Mouse (Mus musculus): ENCODE data around the gene Ttll12. TPM values are rescaled to one million over a fixed set of nuclear protein-coding genes. Genes with fewer than 3 reads are reported as not detected.

Ttll12 gene
- polyA plus RNA-seq (2014; fragmentation: Illumina TruSeq; extraction: RNeasy Lipid Tissue Mini Kit (QIAGEN cat#74804); ENCODE audit: low read depth, low replicate concordance), result 0.79 TPM

DNA sequence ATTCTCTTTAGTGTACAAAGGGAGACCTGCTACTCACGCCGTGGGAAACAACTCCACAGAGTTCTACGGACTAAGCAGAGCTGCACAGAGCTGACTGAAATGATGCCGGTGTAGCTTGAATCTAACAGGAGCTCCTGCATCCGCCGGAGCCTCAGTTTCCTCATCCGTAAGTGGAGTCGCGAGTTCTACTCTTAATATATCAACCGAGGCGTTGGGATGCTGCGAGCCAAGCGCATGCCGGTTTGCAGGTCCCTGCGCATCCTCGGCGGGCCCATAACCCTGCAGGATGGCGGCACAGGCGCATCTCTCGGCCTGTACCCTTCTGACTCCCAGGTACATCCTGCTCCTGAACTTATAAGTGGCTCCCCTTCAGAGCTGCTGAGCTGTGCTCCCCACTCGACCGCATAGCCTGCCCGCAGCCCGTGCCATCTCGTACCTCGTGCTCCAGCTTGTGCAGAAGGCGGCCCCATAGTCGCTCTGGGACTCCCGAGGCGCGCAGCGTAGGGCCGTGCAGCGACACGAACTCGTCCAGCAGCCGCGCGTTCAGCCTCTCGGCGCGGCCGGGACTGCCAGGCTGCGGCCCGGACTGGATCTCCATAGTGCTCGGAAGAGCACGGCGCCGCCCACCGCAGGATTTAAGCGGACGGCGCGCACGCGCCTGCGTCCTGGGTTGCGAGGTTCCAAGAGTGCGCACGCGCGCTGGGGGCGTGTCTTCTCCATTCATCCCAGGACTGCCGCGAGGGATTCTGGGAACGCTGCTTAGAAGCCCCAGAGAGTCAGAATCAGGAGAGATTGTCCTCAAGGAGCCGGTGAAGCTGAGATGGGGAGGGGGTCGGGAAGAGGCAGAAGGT lies at the start of gene Ttll12:
Gene Ttll12, minus strand, starts transcription at position 645 of the 851 bp plus-strand sequence.

DNA sequence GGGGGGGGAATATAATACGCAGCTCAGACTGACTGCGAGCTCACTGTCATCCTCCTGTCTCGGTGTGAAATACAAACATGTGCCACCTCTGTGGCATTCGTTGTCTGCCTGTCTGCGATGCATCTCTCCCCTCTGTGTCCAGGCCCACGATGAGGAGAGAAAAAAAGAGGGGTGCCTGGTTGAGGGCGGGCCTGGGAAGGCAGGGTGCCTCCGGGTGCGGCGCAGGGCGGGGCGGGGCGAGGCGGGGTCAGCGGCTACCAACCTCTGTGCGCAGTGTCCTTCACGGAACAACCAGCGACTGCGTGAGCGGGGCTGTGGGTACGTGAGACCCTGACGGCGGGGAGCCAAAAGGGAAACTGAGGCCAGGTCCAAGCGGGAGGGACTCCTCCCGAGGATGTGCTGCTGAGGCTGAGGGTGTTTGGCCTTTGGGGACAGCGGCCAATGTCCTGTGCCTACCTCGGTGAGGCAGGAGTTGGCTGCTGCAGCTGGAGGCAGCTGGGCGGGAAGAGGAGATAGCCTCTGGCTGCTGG lies 31.6 kb downstream of the Ttll12 start, which contains the start of the genes Tspo and Mcat:
Gene Tspo, plus strand, starts transcription at position 266 of the 530 bp plus-strand sequence.
Gene Mcat, minus strand, starts transcription at position 461 of the 530 bp plus-strand sequence.

DNA sequence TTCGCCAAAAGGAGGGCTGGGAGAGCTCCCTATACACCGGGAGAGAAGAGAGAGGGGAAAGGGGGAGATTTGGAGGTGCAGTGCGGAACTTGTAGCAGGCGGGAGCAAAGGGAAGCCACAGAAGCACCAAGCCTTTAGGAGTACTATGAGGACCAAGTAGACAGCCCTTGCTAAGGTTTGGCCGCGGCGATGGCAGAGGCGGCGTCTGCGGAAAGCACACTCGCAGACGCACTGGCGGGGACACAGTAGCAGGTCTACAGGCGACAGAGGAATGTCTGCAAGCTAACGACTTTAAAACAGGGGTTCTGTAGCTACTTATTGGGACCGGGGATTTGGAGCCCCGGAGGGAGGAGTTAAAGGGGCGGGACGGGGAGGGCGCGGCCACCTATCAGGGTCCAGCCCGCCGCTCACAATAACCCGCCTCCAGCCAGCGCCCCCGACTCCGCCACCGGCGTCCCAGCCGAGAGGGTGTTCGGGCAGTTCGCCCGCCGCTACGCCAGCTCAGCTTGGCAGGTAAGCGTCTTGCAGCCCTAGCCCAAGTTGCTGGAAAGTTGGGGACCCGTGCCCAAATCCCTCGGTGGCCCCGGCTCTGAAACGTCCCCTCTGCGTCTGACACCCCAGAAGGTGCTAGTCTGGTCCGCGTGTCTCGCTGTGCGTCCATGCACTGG lies 68.4 kb downstream of the Ttll12 start, which contains the start of gene Bik:
Gene Bik, plus strand, starts transcription at position 439 of the 668 bp plus-strand sequence.

Other genes with a start within 250 kb of the Ttll12 start
- 76.7 TPM for gene Arfgap3, start 244.9 kb downstream of the Ttll12 start, polyA plus RNA-seq (2014; fragmentation: Illumina TruSeq; extraction: RNeasy Lipid Tissue Mini Kit (QIAGEN cat#74804); ENCODE audit: low read depth, low replicate concordance)
- gene Pacsin2, start 130.6 kb downstream of the Ttll12 start, polyA plus RNA-seq (2014; fragmentation: Illumina TruSeq; extraction: RNeasy Lipid Tissue Mini Kit (QIAGEN cat#74804); ENCODE audit: low read depth, low replicate concordance), result 42.1 TPM
- gene Ttll1, start 84.3 kb downstream of the Ttll12 start, polyA plus RNA-seq (2014; fragmentation: Illumina TruSeq; extraction: RNeasy Lipid Tissue Mini Kit (QIAGEN cat#74804); ENCODE audit: low read depth, low replicate concordance), result 3.0 TPM
- 0.69 TPM for gene Bik, start 68.3 kb downstream of the Ttll12 start, polyA plus RNA-seq (2014; fragmentation: Illumina TruSeq; extraction: RNeasy Lipid Tissue Mini Kit (QIAGEN cat#74804); ENCODE audit: low read depth, low replicate concordance)
- gene Tspo, start 31.6 kb downstream of the Ttll12 start, polyA plus RNA-seq (2014; fragmentation: Illumina TruSeq; extraction: RNeasy Lipid Tissue Mini Kit (QIAGEN cat#74804); ENCODE audit: low read depth, low replicate concordance), result 1.4 TPM
- gene Mcat, start 31.4 kb downstream of the Ttll12 start, polyA plus RNA-seq (2014; fragmentation: Illumina TruSeq; extraction: RNeasy Lipid Tissue Mini Kit (QIAGEN cat#74804); ENCODE audit: low read depth, low replicate concordance), result 0.73 TPM
- gene Scube1, start 129.9 kb upstream of the Ttll12 start, polyA plus RNA-seq (2014; fragmentation: Illumina TruSeq; extraction: RNeasy Lipid Tissue Mini Kit (QIAGEN cat#74804); ENCODE audit: low read depth, low replicate concordance), result 0.85 TPM
- not detected for gene Mpped1, start 184.3 kb upstream of the Ttll12 start, polyA plus RNA-seq (2014; fragmentation: Illumina TruSeq; extraction: RNeasy Lipid Tissue Mini Kit (QIAGEN cat#74804); ENCODE audit: low read depth, low replicate concordance)